ENCODE assay signal across 13 mouse cellular contexts in the genomic region with DNA sequence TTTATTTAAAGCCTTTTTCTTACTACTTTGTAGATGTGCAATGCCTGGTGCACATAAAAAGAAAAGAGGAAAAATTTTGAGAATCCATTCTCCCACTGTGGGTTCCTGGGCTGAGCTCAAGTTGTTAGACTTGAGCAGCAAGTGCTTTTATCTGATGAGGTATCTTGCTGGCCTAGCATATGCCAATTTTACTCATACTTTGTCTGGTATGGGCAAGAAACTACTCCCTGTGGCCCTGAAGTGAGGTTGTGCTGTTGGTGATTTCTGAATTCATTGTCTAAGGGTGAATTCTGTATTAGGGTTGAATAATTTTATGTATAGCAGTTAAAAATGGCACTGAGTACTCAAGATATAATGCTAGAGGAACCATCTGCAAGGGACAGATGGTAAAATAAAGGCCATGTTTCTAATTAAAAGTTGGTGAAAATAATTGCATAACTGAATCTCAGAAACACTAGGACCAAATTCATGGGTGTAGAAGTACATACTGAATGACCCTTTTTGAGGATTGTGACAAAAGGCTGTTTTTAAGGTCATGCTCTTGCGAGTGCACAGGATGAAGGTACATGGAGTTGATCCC.
DNase-seq lines count a peak whose midpoint lies in the region.
"Had no signal": no experiment of that assay in that cellular context is flagged by ENCODE, and none has a peak within 500 bp of the region (broad histone marks: within the 10 kb centered on the region; RNA-seq: fewer than 3 reads in every experiment).

No protein-coding gene starts in this region.

- peak; percentile 58 for DNase-seq in cerebellum, adult 9-10 months
- DNase-seq in cerebellum, adult 8-10 months, result no peak
- peak; percentile 41 for DNase-seq in layer of hippocampus, adult 9-10 months (ENCODE audit: low spot score)
- no peak for DNase-seq in layer of hippocampus, adult 9-11 months
- DNase-seq in brain, adult 2 months (ENCODE audit: low read depth, low spot score), result peak; percentile 49
- no peak for DNase-seq in spleen, postnatal 10 days (ENCODE audit: low spot score in 2 of 2)
- DNase-seq: adrenal gland, adult 8-10 months; adrenal gland, postnatal 25 days; cerebellum, postnatal 10 days; gastrocnemius, postnatal 25 days; heart, adult 18-20 months; heart, postnatal 14 days; heart, postnatal 4 days had no signal

Comparison
In these comparisons a context has a peak if more than half of its experiments do, and no peak if none do; other contexts are left out.
1. DNase-seq: peak in cerebellum, adult 9-10 months (single experiment), layer of hippocampus, adult 9-10 months (single experiment) and brain, adult 2 months (single experiment); none in cerebellum, adult 8-10 months (single experiment), layer of hippocampus, adult 9-11 months (single experiment) and spleen, postnatal 10 days (0 of 2).